Mouse (Mus musculus): Measurements from ENCODE around the gene Ptcd1.

GRCm38 (mm10) chr5:145098340-145098821 lies 68.5 kb downstream of the Ptcd1 start:
- TF ChIP-seq CTCF (IDR thresholded peaks at IDR 0.05; ENCODE audit: insufficient read depth, low read depth, low read length) (no peak), POLR2A (IDR thresholded peaks at IDR 0.05; ENCODE audit: insufficient read depth, low read depth, low read length) (no peak)
